Mouse (Mus musculus) brain, embryonic 14.5 days (tissue): ENCODE measurements around the gene Ror2. TPM values are rescaled to one million over a fixed set of nuclear protein-coding genes. Genes with fewer than 3 reads are reported as not detected.

Experiments
- DNase-seq: peaks from one replicate; pipeline ENCODE4 v3.0.0-alpha.2; 2011; ENCODE audit warnings: low read depth
- CTCF ChIP-seq: fragments of 200-500 bp; IDR thresholded peaks from 2 replicates; pipeline ENCODE4 v1.5.1; 2012; ENCODE audit warnings: inconsistent platforms, mild to moderate bottlenecking, moderate library complexity, borderline replicate concordance; ENCODE audit not compliant: insufficient read depth, insufficient read length; ENCODE audit errors: extremely low read depth
- POLR2A ChIP-seq: fragments of 200-500 bp; IDR thresholded peaks from 2 replicates; pipeline ENCODE4 v1.6.1; 2012; ENCODE audit warnings: mild to moderate bottlenecking, inconsistent platforms, borderline replicate concordance; ENCODE audit not compliant: poor library complexity, insufficient read depth, insufficient read length, severe bottlenecking; ENCODE audit errors: extremely low read depth
- polyA plus RNA-seq: library from polyadenylated mRNA; depleted of rRNA; stranded (reverse); fragments of >200 nt; gene quantifications from 2 replicates; pipeline ENCODE4 v1.2.3, GENCODE M21; 2012

The Ror2 gene
- polyA plus RNA-seq, 1 experiment, result 7.4 TPM

GRCm38 (mm10) chr13:53247175-53247574 is 38.7 kb downstream of the Ror2 start:
- TF ChIP-seq POLR2A (no peak), CTCF (no peak)
- DNase-seq, result no peak

GRCm38 (mm10) chr13:53244151-53244550 is 41.8 kb downstream of the Ror2 start:
- peak; percentile 49 for DNase-seq
- no peak for TF ChIP-seq CTCF
- no peak for TF ChIP-seq POLR2A

- no peak for DNase-seq
Observed at GRCm38 (mm10) chr13:53237455-53237854, 48.5 kb downstream of the Ror2 start.

GRCm38 (mm10) chr13:53236434-53237401 is 49.2 kb downstream of the Ror2 start:
- no peak for TF ChIP-seq POLR2A
- no peak for TF ChIP-seq CTCF
- DNase-seq, result peak; percentile 91

More at GRCm38 (mm10) chr13:53237455-53237854, 48.5 kb downstream of the Ror2 start:
- TF ChIP-seq CTCF, result no peak
- TF ChIP-seq POLR2A, result no peak

GRCm38 (mm10) chr13:53235953-53236352 is 50.0 kb downstream of the Ror2 start:
- TF ChIP-seq POLR2A (no peak), CTCF (no peak)
- peak; percentile 43 for DNase-seq

GRCm38 (mm10) chr13:53234844-53235243 is 51.1 kb downstream of the Ror2 start:
- TF ChIP-seq CTCF (no peak), POLR2A (no peak)
- DNase-seq, result peak; percentile 59

GRCm38 (mm10) chr13:53233826-53234786 is 51.8 kb downstream of the Ror2 start:
- DNase-seq, result no peak
- TF ChIP-seq POLR2A (no peak), CTCF (no peak)

GRCm38 (mm10) chr13:53233381-53233780 is 52.5 kb downstream of the Ror2 start:
- peak; percentile 90 for DNase-seq
- TF ChIP-seq POLR2A (no peak), CTCF (no peak)

GRCm38 (mm10) chr13:53232419-53232818 is 53.5 kb downstream of the Ror2 start:
- TF ChIP-seq POLR2A (no peak), CTCF (no peak)
- no peak for DNase-seq

GRCm38 (mm10) chr13:53230446-53231161 is 55.3 kb downstream of the Ror2 start:
- peak; percentile 69 for DNase-seq

GRCm38 (mm10) chr13:53227019-53227418 is 58.9 kb downstream of the Ror2 start:
- DNase-seq, result no peak
- no peak for TF ChIP-seq CTCF
- TF ChIP-seq POLR2A, result no peak

More at GRCm38 (mm10) chr13:53230446-53231161, 55.3 kb downstream of the Ror2 start:
- TF ChIP-seq POLR2A (no peak), CTCF (no peak)

- TF ChIP-seq POLR2A, result no peak
- TF ChIP-seq CTCF, result no peak
Observed at GRCm38 (mm10) chr13:53226461-53226860, 59.5 kb downstream of the Ror2 start.

More at GRCm38 (mm10) chr13:53226461-53226860, 59.5 kb downstream of the Ror2 start:
- no peak for DNase-seq
